Mouse (Mus musculus): ENCODE results near the gene Arhgap23. TPM values are rescaled to one million over a fixed set of nuclear protein-coding genes. Genes with fewer than 3 reads are reported as not detected.

Arhgap23 gene
- total RNA-seq, 2 experiments from 2014 or later, result 16.0 to 18.0 TPM

DNA sequence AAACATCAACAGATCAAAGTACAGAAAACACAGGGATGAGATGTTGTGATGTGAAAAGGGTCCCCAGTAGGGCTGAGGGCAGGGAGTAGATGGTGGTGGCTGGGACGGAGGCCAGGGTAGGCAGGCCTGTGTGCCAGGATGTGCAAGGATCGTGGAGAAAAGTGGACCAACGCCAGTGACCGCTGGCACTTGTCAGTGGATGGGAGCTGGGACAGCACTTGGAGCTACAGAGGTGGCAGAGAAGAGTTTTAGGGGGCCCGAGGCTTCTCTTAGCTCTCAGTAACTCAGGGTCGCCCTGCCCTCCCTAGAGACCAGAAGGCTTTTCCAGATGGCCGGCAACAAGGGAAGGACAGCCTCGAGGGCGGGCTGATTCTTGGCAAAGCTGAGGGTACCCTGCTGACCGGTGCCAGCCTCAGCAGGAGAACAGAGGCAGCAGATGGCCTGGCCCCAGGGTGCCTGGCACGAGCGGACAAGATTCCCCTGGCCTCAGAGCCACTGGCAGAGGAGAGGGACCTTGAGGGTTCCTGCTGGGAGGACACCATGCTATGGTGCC is 127.9 kb downstream of the Arhgap23 start:
- intact Hi-C loops (cut with DNase I), result no loop called here
- peak in 1 of 2 experiments; percentile 31 for DNase-seq

DNA sequence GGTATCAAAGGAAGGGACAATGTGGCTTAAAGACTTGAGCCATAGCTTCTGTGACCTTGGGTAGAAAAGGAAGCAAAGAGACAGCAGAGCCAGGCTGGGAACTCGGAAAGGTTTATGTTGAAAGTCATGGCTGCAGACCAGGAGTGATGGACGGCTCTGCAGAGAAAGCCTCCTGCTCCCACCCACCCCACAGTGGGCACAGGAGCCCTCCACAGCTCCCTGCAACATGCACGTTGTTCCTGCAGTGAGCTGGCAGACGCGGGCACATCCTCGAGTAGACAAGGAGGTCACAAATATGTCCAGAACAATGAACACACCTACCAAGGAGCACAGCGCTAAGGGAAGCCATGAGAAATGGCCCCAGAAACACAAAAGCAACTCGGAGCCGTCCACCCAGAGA is 128.6 kb downstream of the Arhgap23 start:
- no peak for DNase-seq
- intact Hi-C loops (cut with DNase I), result no loop called here

DNA sequence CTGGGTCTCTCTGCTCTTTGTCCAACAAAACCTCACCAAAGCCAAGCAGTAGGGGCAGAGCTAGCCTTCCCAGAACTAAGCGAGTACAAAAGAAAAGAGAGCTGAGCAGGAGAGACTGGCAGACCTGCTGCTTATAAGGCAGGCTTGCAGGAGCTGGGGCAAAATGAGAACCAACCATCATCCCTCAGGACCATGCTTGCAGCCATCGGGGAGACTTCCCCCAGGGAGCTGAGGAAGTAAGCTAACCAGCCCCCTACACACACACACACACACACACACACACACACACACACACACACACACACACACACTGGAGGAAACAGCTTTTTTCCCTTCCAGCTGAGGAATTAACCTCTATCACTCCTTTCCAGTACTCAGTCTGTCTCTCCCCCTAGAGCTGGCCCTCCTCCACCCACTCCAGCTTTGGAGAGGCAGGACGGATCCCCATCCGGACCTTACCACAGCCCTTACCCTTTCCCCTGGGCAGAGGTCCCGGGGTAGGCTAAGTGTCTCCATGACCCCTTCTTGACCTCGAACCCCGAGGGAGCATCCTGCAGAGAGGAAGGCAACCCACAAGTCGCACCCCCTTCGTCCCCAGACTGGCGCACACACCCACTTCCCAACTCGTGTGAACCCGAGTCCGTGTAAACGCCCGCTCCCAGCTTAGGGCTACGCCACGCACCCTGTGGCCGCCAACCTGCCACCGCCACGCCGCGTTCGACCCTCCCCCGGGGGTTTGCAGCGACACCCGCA is 130.7 kb downstream of the Arhgap23 start:
- no peak for DNase-seq
- intact Hi-C loops (cut with DNase I), result no loop called here

DNA sequence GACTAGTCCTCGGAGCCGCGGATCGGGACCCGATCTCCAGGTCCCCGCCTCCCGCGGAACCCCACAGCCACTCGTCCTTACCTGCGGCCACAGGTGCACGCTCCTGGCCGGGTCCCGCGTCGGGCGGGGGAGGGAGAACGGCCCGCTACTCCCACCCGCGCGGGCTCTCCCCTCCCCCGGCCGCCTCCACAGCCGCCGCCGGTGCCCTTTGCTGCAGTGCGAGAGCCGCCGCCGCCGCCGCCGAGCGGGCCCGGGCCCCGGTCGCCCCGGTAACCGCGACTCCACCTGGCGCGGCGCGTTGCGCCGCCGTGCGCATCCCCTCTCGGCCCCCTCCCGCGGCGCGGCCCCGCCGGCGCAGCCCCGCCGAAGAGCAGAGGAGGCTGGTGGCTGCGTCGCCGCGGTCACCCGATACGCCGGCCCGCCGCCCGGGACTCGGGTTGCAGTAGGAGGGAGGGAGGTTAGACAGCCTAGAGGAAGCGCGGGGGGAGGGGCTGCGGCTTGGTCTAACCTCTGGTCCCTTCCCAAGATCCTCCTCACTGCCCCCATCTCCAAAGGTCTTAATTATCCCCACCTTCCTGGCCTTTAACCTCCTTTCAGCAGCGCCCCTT is 131.6 kb downstream of the Arhgap23 start:
- DNase-seq, result no peak
- intact Hi-C loops (cut with DNase I), result no loop called here

DNA sequence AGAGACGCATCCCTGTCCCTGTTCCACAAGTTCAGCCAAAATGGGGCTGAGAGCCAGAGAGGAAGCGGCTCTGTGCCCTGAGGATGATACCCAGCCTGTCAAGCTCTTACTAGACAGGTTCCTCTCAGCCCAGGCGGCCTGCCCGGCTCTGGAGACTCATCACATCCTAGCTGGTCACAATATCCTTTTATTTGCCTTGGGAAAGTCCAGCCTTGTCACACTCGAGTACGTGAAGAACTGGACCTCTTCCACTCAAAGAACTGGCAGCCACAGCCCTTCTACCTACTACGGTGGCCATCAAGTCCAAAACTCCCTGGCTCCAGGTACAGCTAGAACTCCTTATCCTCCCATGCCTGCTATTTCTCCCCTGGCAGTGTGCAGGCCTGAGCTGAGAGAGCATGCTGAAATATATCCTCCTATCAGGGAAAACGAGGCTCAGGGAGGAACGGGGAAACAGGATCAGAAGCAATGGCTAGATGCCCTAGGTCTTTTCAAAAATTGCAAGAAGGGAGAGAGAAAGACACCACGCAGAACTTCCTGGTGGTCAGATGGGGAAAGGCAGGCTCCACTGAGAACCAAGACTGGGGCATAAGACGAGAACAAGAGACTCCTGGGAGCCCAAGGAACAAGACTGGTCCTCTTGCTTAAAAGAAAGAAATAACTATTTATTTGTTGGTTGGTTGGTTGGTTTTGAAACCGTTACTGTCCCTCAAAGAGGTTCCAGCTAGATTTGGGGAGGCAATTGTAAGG is 132.8 kb downstream of the Arhgap23 start:
- no peak for DNase-seq
- intact Hi-C loops (cut with DNase I), result no loop called here

DNA sequence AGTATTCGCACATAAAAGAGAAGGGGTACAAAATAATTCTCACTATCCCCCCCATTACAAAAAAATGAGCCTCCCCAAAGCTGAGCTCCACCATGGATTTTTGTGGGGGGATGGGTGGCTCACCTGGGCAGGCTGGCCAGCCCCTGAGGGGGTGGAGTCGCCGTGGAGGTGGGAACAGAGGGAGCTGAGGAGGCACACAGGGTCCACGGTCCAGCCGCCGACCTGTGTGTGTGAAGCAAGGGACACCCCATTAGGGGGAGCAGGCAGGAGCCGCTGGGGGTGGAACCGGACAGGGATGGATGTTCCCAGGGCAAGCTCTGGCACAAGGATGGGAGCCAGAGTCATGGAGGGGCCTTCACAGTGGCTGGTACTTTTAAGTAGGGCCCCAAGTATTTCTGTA is 133.4 kb downstream of the Arhgap23 start:
- no peak for DNase-seq
- intact Hi-C loops (cut with DNase I), result no loop called here

Other genes with a start within 250 kb of the Arhgap23 start
- 10 to 100 TPM; 83.7 to 85.7 TPM for gene Kpnb1, start 227.7 kb upstream of the Arhgap23 start, total RNA-seq (2021)
- 10 to 100 TPM; 79.6 to 87.6 TPM for gene Npepps, start 134.9 kb upstream of the Arhgap23 start, total RNA-seq (2021)
- 10 to 100 TPM; 55.3 to 65.3 TPM for gene Mrpl45, start 99.8 kb upstream of the Arhgap23 start, total RNA-seq (2021)
- under 1 TPM; 0.08 to 0.11 TPM for gene Gpr179, start 63.5 kb upstream of the Arhgap23 start, total RNA-seq (2021)
- 10 to 100 TPM; 18.3 to 19.6 TPM for gene Socs7, start 53.0 kb upstream of the Arhgap23 start, total RNA-seq (2021)
- gene 4933428G20Rik, start 84.8 kb downstream of the Arhgap23 start, total RNA-seq (2021), result not detected
- gene Srcin1, start 160.7 kb downstream of the Arhgap23 start, total RNA-seq (2021), result under 1 TPM; 0.08 to 0.16 TPM
- 1 to 10 TPM in 1 of 2 experiments, under 1 TPM in 1; 0.95 to 2.4 TPM for gene Epop, start 214.2 kb downstream of the Arhgap23 start, total RNA-seq (2021)
- gene Mllt6, start 247.9 kb downstream of the Arhgap23 start, total RNA-seq (2021), result 10 to 100 TPM; 67.0 to 68.8 TPM